Mouse (Mus musculus) skeletal muscle tissue, postnatal 0 days (tissue): ENCODE measurements around the gene Calr3. TPM values are rescaled to one million over a fixed set of nuclear protein-coding genes. Genes with fewer than 3 reads are reported as not detected.

Experiments
- microRNA-seq, 2 experiments: library from miRNA; unstranded; fragments of <30 nt; microRNA quantifications; one replicate each; pipeline ENCODE4; 2016
- polyA plus RNA-seq: library from polyadenylated mRNA; unstranded; fragments of >200 nt; fragmentation: Nextera tagmentation; extraction: Ambion mirVana; gene quantifications from 2 replicates; pipeline ENCODE4 v1.2.1, GENCODE M21; 2015

Gene Calr3
- polyA plus RNA-seq: 1.3 and 1.5 TPM in 2 replicates

DNA sequence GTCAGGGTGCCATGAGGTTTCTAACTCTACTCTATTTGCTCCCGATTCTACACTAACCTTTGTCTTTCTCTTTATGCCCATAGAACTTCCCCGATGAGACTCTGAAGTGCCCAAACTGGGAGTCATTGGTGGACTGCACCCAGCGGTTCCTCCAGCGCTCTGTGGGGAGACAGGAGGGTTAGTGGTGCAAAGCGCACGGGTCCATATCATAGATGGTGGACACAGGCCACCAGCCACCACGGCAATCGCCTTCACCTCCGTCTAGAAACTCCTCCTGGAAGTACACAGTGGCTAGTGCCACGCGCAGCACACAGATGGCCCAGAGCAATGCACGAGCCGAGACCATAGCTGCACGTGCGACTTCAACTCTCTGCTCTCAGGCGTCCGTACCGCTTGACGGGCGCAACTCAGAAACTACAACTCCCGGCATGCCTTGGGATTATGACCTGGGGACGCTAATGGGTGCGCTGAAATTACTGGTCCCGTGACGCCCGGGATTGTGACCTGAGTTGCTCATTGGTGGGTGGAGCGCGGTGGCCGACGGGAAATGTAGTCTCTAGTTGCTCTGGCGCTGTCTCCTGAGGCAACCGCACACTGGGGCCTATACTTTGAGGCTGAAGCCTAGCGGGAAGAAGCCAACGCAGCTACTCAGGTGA lies at the start of gene Calr3, which contains the start of gene 1700030K09Rik:
Gene Calr3 (minus strand): TSS at position 533 of the 656 bp plus-strand sequence.
Gene 1700030K09Rik (plus strand): TSS at position 543 of the 656 bp plus-strand sequence.

GRCm38 (mm10) chr8:72491680-72492621 lies 48.3 kb upstream of the Calr3 start, which contains the start of gene Slc35e1:
Slc35e1 (minus strand) TSS chr8:72492614.

GRCm38 (mm10) chr8:72474826-72475546 lies 31.3 kb upstream of the Calr3 start, which contains the start of gene Cherp:
Cherp (minus strand) TSS chr8:72475226.

GRCm38 (mm10) chr8:72421362-72422335 lies 22.0 kb downstream of the Calr3 start, which contains the start of gene Eps15l1:
Eps15l1 (minus strand) TSS chr8:72421460.

Small RNA genes within 50 kb of the gene (microRNA-seq; reads per million reads assigned to microRNA genes)
- gene Mir7068: 1.5 to 2.4 reads per million in 2 experiments

Other genes with a start within 250 kb of the Calr3 start
- not detected in 2 replicates for gene Cib3, start 231.0 kb downstream of the Calr3 start, polyA plus RNA-seq
- gene Gm11034, start 230.2 kb downstream of the Calr3 start, polyA plus RNA-seq: not detected in 2 replicates
- 29.4 and 32.5 TPM in 2 replicates for gene Fam32a, start 224.1 kb downstream of the Calr3 start, polyA plus RNA-seq
- 42.9 and 47.7 TPM in 2 replicates for gene Ap1m1, start 203.9 kb downstream of the Calr3 start, polyA plus RNA-seq
- 8.8 and 10.3 TPM in 2 replicates for gene Gm10282, start 138.6 kb downstream of the Calr3 start, polyA plus RNA-seq
- 13.8 and 18.6 TPM in 2 replicates for gene Klf2, start 124.8 kb downstream of the Calr3 start, polyA plus RNA-seq
- 20.2 and 21.3 TPM in 2 replicates for gene Eps15l1, start 22.4 kb downstream of the Calr3 start, polyA plus RNA-seq
- 5.5 and 6.5 TPM in 2 replicates for gene 1700030K09Rik, start within 50 bp of the Calr3 start, polyA plus RNA-seq
- 21.5 and 22.3 TPM in 2 replicates for gene Cherp, start 31.4 kb upstream of the Calr3 start, polyA plus RNA-seq
- 7.2 and 8.0 TPM in 2 replicates for gene Slc35e1, start 48.7 kb upstream of the Calr3 start, polyA plus RNA-seq
- 7.3 and 7.8 TPM in 2 replicates for gene Med26, start 104.4 kb upstream of the Calr3 start, polyA plus RNA-seq
- gene Smim7, start 127.2 kb upstream of the Calr3 start, polyA plus RNA-seq: 120 and 125 TPM in 2 replicates
- gene Tmem38a, start 128.2 kb upstream of the Calr3 start, polyA plus RNA-seq: 544 and 611 TPM in 2 replicates
- 0.16 and 0.21 TPM in 2 replicates for gene Nwd1, start 202.8 kb upstream of the Calr3 start, polyA plus RNA-seq